ENCODE assay signal across 24 mouse cellular contexts in genomic region chr2:38176870-38177582, GRCm38 (mm10).
A peak's percentile ranks its signal among the peaks of the same experiment; 100 is the strongest.
DNase-seq lines count a peak whose midpoint lies in the region; ATAC-seq and TF ChIP-seq lines count a peak whose summit lies in the region.
"Had no signal": no experiment of that assay in that cellular context is flagged by ENCODE, and none has a peak within 500 bp of the region (broad histone marks: within the 10 kb centered on the region; RNA-seq: fewer than 3 reads in every experiment).

No protein-coding gene starts in this region.

- DNase-seq in kidney, postnatal 0 days (ENCODE audit: low spot score), result peak; percentile 46
- no peak for DNase-seq in kidney, adult 9 months
- DNase-seq in lung, postnatal 10 days, result peak; percentile 9
- no peak for DNase-seq in lung, postnatal 4 days
- DNase-seq in spleen, postnatal 4 days (ENCODE audit: low spot score in 2 of 2), result no peak
- DNase-seq: adrenal gland, postnatal 36 days; cerebellum, adult 11 months; cerebellum, adult 9-11 months; gastrocnemius, postnatal 25 days; heart, adult 2 months; heart, postnatal 4 days; kidney, adult 18-20 months; kidney, postnatal 4 days; retina, postnatal 1 day; thymus, postnatal 25 days had no signal

- H3K27me3 ChIP-seq in kidney, postnatal 0 days (ENCODE audit: insufficient read depth, low read length), result no peaks in the 10 kb centered on the region
- no peaks in the 10 kb centered on the region for H3K27me3 ChIP-seq in liver, embryonic 12.5 days (replicated peaks)
- H3K27me3 ChIP-seq: heart, embryonic 15.5 days; midbrain, embryonic 13.5 days; neural tube, embryonic 12.5 days; Patski; stomach, embryonic 15.5 days had no signal

- H3K9me3 ChIP-seq in kidney, postnatal 0 days (replicated peaks; ENCODE audit: low read length), result no peaks in the 10 kb centered on the region
- H3K9me3 ChIP-seq in liver, embryonic 12.5 days (replicated peaks), result no peaks in the 10 kb centered on the region
- H3K9me3 ChIP-seq: heart, embryonic 15.5 days; midbrain, embryonic 13.5 days; neural tube, embryonic 12.5 days; stomach, embryonic 15.5 days had no signal

- H3K4me3 ChIP-seq in kidney, postnatal 0 days (replicated peaks; ENCODE audit: low read depth, low read length), result no peak overlapping the region
- H3K4me3 ChIP-seq in liver, embryonic 12.5 days, result no peak overlapping the region
- H3K4me3 ChIP-seq: heart, adult 2 months; heart, embryonic 15.5 days; midbrain, embryonic 13.5 days; neural tube, embryonic 12.5 days; stomach, embryonic 15.5 days had no signal

- ATAC-seq in kidney, postnatal 0 days (replicated peaks; ENCODE audit: low FRiP score, low read depth), result no peak
- peak; percentile 78 for ATAC-seq in liver, embryonic 12.5 days
- ATAC-seq in megakaryocyte-erythroid progenitor cell, adult 5-6 weeks (replicated peaks; ENCODE audit: low FRiP score, low TSS enrichment, poor library complexity, severe bottlenecking), result peak; percentile 47
- ATAC-seq: inflammation-experienced regulatory T-cells, adult 6 months; midbrain, embryonic 13.5 days; Patski had no signal

- no peak overlapping the region for H3K27ac ChIP-seq in kidney, postnatal 0 days
- H3K27ac ChIP-seq in liver, embryonic 12.5 days, result peak overlapping the region; percentile 61
- H3K27ac ChIP-seq: heart, adult 2 months; heart, embryonic 15.5 days; hindbrain, embryonic 14.5 days; midbrain, embryonic 13.5 days; neural tube, embryonic 12.5 days; stomach, embryonic 15.5 days had no signal

- 57% methylated on average over 4 of the region's 4 CpGs for WGBS in kidney, postnatal 0 days
- WGBS in liver, embryonic 12.5 days (ENCODE audit: insufficient replicate concordance), result 44% methylated on average over 4 of the region's 4 CpGs

- no peaks in the 10 kb centered on the region for H3K36me3 ChIP-seq in kidney, postnatal 0 days (ENCODE audit: insufficient read depth, low read length)
- no peaks in the 10 kb centered on the region for H3K36me3 ChIP-seq in liver, embryonic 12.5 days
- H3K36me3 ChIP-seq: heart, embryonic 15.5 days; midbrain, embryonic 13.5 days; neural tube, embryonic 12.5 days; stomach, embryonic 15.5 days had no signal

- TF ChIP-seq CTCF in kidney, postnatal 0 days (IDR thresholded peaks at IDR 0.05; ENCODE audit: low read depth), result no peak

- no peak overlapping the region for H3K4me2 ChIP-seq in kidney, postnatal 0 days (ENCODE audit: low read length)
- peak overlapping the region; percentile 18; the same call in 1 of the 2 replicates for H3K4me2 ChIP-seq in liver, embryonic 12.5 days
- H3K4me2 ChIP-seq: heart, embryonic 15.5 days; hindbrain, embryonic 14.5 days; midbrain, embryonic 13.5 days; neural tube, embryonic 12.5 days; stomach, embryonic 15.5 days had no signal

- no peak overlapping the region for H3K9ac ChIP-seq in kidney, postnatal 0 days (ENCODE audit: low read depth, low read length)
- 0 out of 2 replicates have a peak overlapping the region, but pooled peaks have one; percentile 1 for H3K9ac ChIP-seq in liver, embryonic 12.5 days
- H3K9ac ChIP-seq: heart, embryonic 15.5 days; hindbrain, embryonic 14.5 days; midbrain, embryonic 13.5 days; neural tube, embryonic 12.5 days; stomach, embryonic 15.5 days had no signal

- H3K4me1 ChIP-seq in kidney, postnatal 0 days (replicated peaks; ENCODE audit: insufficient read depth, low read length), result no peaks in the 10 kb centered on the region
- H3K4me1 ChIP-seq in liver, embryonic 12.5 days, result peaks cover 33% of the 10 kb centered on the region
- H3K4me1 ChIP-seq: heart, embryonic 15.5 days; midbrain, embryonic 13.5 days; neural tube, embryonic 12.5 days; stomach, embryonic 15.5 days had no signal

Comparison
In these comparisons a context has a peak if more than half of its experiments do, and no peak if none do; other contexts are left out.
1. DNase-seq: peak in kidney, postnatal 0 days (single experiment) and lung, postnatal 10 days (single experiment); none in kidney, adult 9 months (single experiment), lung, postnatal 4 days (0 of 2) and spleen, postnatal 4 days (0 of 2).